Mouse (Mus musculus): ENCODE results near the gene Trip12.

DNA sequence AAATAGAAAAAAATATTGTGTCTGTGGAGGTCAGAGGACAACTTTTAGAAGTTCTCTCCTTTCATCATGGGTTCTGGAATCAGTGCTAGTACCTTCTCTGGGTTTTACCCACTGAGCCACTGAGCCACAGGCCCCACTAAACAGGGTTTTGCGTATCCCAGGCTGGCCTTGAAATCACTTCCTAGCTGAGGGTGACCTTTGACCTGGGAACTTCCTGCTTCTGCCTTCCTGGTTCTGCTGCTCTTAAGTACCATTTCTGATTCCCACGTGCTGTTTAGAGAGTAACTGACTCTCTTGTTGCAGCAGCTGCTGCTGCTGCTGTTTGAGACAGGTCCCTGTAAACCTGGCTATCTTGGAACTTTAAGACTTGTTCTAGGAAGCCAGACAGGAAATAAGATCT lies 24.3 kb upstream of the Trip12 start:
- no peak for TF ChIP-seq CTCF (IDR thresholded peaks at IDR 0.05; ENCODE audit: control insufficient read depth, insufficient read depth, insufficient read length)
- TF ChIP-seq USF1 (IDR thresholded peaks at IDR 0.05; ENCODE audit: low read depth) = no peak
- TF ChIP-seq MAX (IDR thresholded peaks at IDR 0.05) = no peak
- TF ChIP-seq MYOD1 (IDR thresholded peaks at IDR 0.05; ENCODE audit: control insufficient read depth, insufficient read length, low read depth) = no peak
- TF ChIP-seq MYOG (IDR thresholded peaks at IDR 0.05; ENCODE audit: control insufficient read depth, extremely low read depth, insufficient read length) = no peak
